ENCODE assay signal across 21 mouse cellular contexts in the genomic region with DNA sequence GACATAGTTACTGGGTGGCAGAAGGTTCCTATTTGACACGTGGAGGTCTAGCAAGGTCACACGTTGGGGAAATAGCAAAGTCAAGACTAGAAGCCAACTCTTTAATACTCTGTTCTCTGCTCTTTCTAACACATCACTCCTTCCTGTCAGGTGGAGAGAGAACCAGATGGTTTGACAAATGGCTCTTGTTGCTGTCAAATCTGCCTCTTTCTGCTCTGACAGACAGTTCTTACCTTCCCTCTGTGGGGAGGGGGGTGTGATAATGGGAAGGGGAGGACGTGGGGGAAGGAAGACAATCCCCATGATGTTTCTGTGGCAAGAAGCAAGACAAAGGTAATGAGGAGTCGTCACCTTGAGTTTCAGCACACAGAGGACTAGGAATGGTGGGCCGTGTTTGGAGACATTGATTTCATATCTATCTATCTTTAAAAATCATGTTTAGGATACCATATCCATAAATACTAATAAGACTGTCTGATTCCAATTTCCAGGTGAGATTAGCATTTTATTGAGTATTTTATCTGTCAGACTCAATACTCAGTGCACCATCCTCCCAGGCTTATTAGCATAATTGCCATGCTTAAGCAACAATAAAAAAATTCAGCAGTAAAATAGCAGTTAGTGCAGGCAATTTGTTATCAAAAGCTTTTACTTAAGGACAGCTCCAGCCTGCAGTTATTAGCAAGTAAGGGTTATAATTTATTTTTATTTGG.
DNase-seq lines count a peak whose midpoint lies in the region; ATAC-seq and TF ChIP-seq lines count a peak whose summit lies in the region.
"Had no signal": no experiment of that assay in that cellular context is flagged by ENCODE, and none has a peak within 500 bp of the region (broad histone marks: within the 10 kb centered on the region; RNA-seq: fewer than 3 reads in every experiment).

No protein-coding gene starts in this region.

- no peak overlapping the region for H3K4me3 ChIP-seq in layer of hippocampus, adult 2 months
- no peak overlapping the region for H3K4me3 ChIP-seq in embryonic fibroblast, embryonic 13.5 days (ENCODE audit: insufficient read depth, low read length)
- H3K4me3 ChIP-seq in midbrain, embryonic 15.5 days: no peak overlapping the region
- H3K4me3 ChIP-seq: embryonic facial prominence, embryonic 10.5 days; heart, embryonic 15.5 days; limb, embryonic 13.5 days; liver, embryonic 13.5 days; midbrain, embryonic 12.5 days had no signal

- no peaks in the 10 kb centered on the region for H3K36me3 ChIP-seq in midbrain, embryonic 15.5 days (replicated peaks)
- H3K36me3 ChIP-seq: embryonic facial prominence, embryonic 10.5 days; heart, embryonic 15.5 days; limb, embryonic 13.5 days; liver, embryonic 13.5 days; midbrain, embryonic 12.5 days had no signal

- WGBS in midbrain, embryonic 15.5 days: 69% methylated on average over 5 of the region's 5 CpGs

- H3K9me3 ChIP-seq in midbrain, embryonic 15.5 days: no peaks in the 10 kb centered on the region
- H3K9me3 ChIP-seq: embryonic facial prominence, embryonic 10.5 days; heart, embryonic 15.5 days; limb, embryonic 13.5 days; liver, embryonic 13.5 days; midbrain, embryonic 12.5 days had no signal

- 0 out of 2 replicates have a peak, but pooled peaks have one; percentile 30 for ATAC-seq in midbrain, embryonic 15.5 days (replicated peaks)
- no peak for ATAC-seq in megakaryocyte, adult 5-6 weeks (ENCODE audit: poor library complexity, severe bottlenecking)
- ATAC-seq: inflammation-experienced regulatory T-cells, adult 6 months had no signal

- no peaks in the 10 kb centered on the region for H3K27me3 ChIP-seq in midbrain, embryonic 15.5 days (replicated peaks)
- H3K27me3 ChIP-seq: heart, embryonic 15.5 days; limb, embryonic 13.5 days; liver, embryonic 13.5 days; midbrain, embryonic 12.5 days had no signal

- H3K27ac ChIP-seq in layer of hippocampus, adult 2 months: peak overlapping the region; percentile 56
- peak overlapping the region; percentile 8; the same call in 1 of the 2 replicates for H3K27ac ChIP-seq in embryonic fibroblast, embryonic 13.5 days (ENCODE audit: insufficient read depth, low read length)
- H3K27ac ChIP-seq in midbrain, embryonic 15.5 days: peak overlapping the region; percentile 21; the same call in 1 of the 2 replicates
- H3K27ac ChIP-seq: embryonic facial prominence, embryonic 10.5 days; limb, embryonic 13.5 days; liver, embryonic 13.5 days; midbrain, embryonic 12.5 days had no signal

- TF ChIP-seq POLR2A in embryonic fibroblast, embryonic 13.5 days (IDR thresholded peaks at IDR 0.05; ENCODE audit: low read depth, low read length): no peak

- no peak for TF ChIP-seq CTCF in layer of hippocampus, adult 2 months (conservative IDR thresholded peaks at IDR 0.05)
- no peak for TF ChIP-seq CTCF in embryonic fibroblast, embryonic 13.5 days (IDR thresholded peaks at IDR 0.05; ENCODE audit: borderline replicate concordance, insufficient read depth, low read length)

- H3K4me1 ChIP-seq in embryonic fibroblast, embryonic 13.5 days (ENCODE audit: control insufficient read depth, insufficient read depth, low read length): peaks cover 37% of the 10 kb centered on the region
- H3K4me1 ChIP-seq in midbrain, embryonic 15.5 days: peaks cover 4% of the 10 kb centered on the region; the same call in 1 of the 2 replicates
- H3K4me1 ChIP-seq: liver, embryonic 13.5 days; midbrain, embryonic 12.5 days had no signal

- no peak overlapping the region for H3K4me2 ChIP-seq in midbrain, embryonic 15.5 days
- H3K4me2 ChIP-seq: heart, embryonic 15.5 days; limb, embryonic 13.5 days; liver, embryonic 13.5 days; lung, embryonic 14.5 days; midbrain, embryonic 12.5 days had no signal

- DNase-seq in layer of hippocampus, adult 2 months (ENCODE audit: low spot score in 2 of 2): no peak
- no peak for DNase-seq in layer of hippocampus, adult 11-12 months (ENCODE audit: low spot score)
- DNase-seq in brain, adult 2 months (ENCODE audit: low read depth, low spot score): peak; percentile 49
- no peak for DNase-seq in spleen, adult 18-20 months
- DNase-seq: adrenal gland, postnatal 36 days; cerebellum, adult 2 months; gastrocnemius, postnatal 10 days; kidney, adult 2 months; kidney, postnatal 14 days; layer of hippocampus, adult 9-11 months; liver, embryonic 13.5 days; lung, embryonic 14.5 days; lung, postnatal 36 days had no signal

- no peak overlapping the region for H3K9ac ChIP-seq in midbrain, embryonic 15.5 days
- H3K9ac ChIP-seq: heart, embryonic 15.5 days; limb, embryonic 13.5 days; liver, embryonic 13.5 days; lung, embryonic 14.5 days; midbrain, embryonic 12.5 days had no signal
